Mouse (Mus musculus) heart, postnatal 36 days (tissue): ENCODE measurements around the gene Taf8. TPM values are rescaled to one million over a fixed set of nuclear protein-coding genes. Genes with fewer than 3 reads are reported as not detected.

Source experiments
- DNase-seq, 2 experiments: peaks; one replicate each; pipeline ENCODE4 v3.0.0; 2021 to 2022
- intact Hi-C: fragments of 180-260 bp; cut with DNase I; formaldehyde crosslinking; loops from one replicate; pipeline ENCODE4 v1.15.1; 2025
- total RNA-seq, 2 experiments: library from RNA; stranded (reverse); gene quantifications; 2 replicates each; pipeline ENCODE4 v1.2.3; 2021

Taf8 gene
- total RNA-seq, 2 experiments from 2014 or later, result 12.0 to 13.6 TPM

DNA sequence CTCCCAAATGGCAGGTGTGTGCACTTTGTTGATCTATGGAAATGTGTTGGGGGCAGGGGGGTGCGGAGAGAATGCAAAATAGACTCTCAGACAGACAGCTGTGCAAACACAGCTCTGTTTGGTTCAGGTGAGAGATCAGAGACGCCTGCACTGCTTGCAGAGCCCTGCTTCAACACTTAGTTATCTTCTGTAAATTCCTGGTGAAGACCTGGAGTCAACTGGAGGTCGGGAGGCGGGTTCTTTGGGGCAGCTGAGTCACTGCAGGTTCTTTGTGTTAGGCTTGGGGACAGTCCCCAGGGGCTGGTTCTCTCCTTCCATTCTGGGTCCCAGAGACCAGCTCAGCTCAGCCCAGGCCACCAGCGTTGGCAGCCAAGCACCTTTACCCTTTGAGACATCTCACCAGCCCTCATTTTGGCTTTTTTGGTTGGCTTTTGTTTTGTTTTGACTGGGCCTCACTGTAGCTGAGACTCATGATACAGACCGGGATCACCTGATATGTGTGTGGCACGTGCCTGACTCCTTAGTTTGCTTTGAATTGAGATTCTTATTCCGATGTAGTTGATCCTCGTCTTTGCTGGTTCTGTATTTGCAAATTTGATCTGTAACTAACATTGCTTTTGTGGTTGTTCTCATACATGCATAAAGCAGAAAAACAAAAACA, 39.2 kb downstream of the Taf8 start:
- no peak for DNase-seq
- intact Hi-C loops, result no loop called here

DNA sequence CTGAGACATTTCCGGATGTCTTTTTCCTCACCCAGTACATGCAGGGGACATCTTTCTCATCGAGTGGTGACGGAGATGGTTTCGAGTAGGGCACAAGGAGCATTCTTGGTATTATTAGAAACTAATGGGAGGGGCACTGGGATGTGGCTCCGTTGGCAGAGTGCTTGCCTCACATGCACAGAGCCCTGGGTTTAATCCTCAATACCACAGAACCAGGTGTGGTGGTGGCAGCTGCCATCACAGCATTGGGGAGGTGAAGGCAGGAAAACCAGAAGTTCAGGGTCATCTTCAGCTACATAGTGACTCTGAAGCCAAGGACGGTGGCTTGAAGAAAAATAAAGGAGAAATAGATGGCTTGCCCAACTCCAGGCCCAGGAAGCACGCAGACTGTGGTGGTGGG, 39.9 kb downstream of the Taf8 start:
- intact Hi-C loops, result no loop called here
- no peak for DNase-seq

DNA sequence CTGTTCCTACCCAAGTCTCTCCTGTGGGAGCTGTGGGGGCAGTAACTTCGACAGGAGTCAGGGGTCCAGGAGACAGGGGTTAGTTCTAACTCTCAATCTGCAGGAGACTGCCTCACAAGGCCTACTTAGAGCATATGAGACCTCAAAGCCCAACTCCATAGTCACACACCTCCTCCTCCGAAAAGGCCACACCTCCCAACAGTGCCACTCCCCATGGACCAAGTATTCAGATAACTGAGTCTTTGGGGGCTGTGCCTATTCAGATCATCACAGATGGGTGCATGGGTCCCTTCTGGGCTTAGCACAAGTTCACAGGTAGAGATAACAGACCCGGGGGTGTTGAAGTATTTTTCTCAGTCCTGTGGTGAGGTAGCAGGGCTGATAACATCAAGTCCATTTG, 40.4 kb downstream of the Taf8 start:
- no peak for DNase-seq
- intact Hi-C loops, result no loop called here

DNA sequence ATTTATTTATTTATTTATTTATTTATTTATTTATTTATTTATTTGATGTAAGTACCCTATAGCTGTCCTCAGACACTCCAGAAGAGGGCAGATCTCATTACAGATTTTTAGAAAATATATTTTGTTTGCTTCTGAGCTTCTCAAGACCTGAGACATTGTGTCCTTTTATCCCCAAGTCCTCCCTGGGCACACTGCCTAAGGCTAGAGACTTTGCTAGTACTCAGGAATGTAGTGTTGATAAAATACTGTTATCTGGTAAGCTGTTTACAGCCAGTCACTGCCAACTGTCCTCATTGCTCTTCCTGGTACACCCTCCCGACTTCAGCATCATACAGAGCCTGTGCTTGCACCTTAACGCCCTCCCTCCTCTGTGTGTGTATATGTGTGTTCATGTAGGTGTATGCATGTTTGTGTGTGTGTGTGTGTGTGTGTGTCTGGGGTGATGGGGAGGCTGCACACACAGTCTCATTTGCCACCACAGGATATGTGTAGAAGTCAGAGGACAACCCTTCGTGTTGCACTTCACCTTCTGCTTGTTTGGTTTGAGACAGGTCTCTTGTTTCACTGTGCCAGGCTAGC, 42.7 kb downstream of the Taf8 start:
- no peak for DNase-seq
- intact Hi-C loops, result no loop called here

DNA sequence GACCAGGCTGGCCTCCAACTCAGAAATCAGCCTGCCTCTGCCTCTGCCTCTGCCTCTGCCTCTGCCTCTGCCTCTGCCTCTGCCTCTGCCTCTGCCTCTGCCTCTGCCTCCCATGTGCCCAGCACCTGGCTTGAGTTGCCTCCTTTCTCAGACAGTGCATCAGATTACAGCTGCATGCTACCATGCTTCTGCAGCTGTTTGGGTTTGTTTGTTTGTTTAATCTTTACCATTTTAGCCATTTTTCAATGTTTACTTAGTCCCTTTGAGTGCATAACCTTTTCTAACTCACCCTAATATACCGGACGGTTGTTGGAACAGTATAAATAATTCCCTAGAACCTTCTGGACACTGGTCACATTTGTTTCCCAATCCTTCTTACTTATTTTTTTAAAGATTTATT, 43.2 kb downstream of the Taf8 start:
- intact Hi-C loops, result no loop called here
- DNase-seq, result no peak

DNA sequence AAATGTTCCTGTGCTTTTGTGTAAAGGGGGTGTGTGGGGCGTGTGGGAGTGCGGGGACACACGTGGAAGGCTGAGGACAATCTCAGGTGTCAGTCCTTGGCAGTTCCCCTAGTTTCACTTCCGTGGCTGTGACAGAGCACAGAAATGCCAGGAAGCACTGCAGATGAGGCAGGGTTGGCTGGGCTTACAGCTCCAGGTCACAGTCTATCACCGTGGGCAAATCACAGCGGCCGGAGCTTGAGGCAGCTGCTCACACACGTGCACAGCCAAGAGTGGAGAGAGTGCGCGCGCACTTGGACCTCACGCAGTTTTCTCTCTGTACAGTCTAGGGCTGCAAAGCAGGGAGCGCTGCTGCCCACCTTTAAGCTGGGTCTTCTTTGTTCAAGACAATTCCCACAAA, 43.8 kb downstream of the Taf8 start:
- intact Hi-C loops, result no loop called here
- no peak for DNase-seq

DNA sequence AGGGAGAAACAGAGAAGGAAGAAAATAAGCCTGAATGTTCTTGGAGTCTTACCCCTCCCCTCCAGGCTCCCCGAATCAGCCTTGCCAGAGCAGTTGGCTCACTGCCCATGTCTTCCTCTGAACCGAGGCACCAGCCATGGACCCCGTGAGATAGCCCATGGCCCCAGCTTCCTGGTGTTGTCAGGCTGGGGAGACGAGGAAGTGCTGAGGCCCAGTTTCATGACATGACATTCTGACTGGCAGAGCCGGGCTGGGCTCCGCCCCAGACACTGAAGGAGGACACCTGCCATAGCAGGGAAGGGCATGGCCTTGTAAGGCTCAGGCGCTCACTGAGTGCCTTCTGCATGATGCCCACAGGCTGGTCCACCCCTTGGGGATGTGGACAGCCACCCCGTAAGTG, 47.4 kb downstream of the Taf8 start:
- intact Hi-C loops, result no loop called here
- no peak for DNase-seq

DNA sequence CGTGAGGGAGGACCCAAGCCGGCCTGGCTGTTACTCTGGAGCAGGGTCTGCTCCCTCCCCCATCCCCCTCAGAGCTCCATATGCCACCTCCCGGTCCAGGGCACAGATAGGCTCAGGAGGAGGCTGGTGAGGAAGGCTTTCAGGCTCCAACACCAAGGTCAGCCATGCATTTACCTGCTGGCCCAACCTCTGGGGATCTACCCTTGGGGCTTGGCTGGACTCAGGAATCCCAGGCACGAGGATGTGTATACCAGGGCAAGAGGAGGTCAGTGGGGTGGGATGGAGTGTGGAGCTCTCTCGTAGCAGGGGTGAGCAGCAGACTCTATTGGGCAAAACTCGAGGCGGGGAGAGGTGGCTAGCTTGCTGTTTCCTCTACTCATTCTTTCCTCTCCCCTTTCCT, 49.2 kb downstream of the Taf8 start:
- DNase-seq, result no peak
- intact Hi-C loops, result no loop called here

DNA sequence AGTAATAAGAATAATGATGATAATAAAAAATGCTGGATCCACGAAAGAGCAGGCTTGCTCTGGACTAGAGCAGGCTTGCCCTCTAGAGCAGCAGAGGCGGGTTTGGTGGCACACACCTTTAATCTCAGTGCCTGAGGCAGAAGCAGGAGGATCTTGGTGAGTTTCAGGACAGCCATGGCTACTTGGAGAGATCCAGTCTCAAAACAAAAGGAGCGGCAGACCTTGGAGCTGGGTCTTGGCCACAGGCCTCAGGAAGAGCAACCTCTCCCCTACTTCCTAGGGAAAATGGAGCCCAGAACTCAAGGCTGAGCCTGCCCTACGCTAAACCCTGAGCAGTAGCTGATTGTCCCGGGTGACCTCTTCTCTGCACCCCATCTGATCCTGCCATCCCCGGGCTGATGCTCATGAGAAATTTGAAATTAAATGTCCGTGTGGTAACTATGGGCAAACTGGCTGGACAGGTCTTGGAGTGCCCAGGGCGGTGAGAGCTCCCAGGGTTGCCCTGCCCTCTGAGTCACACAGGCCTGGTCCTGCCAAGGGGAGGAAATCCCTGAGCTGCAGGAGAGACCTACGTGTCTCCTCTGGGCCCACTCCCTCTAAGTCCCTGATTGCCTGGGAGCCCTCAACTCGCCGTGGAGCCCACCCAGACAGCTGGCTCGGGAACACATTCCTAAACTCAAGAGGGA, 51.1 kb downstream of the Taf8 start:
- no peak for DNase-seq
- intact Hi-C loops, result no loop called here

DNA sequence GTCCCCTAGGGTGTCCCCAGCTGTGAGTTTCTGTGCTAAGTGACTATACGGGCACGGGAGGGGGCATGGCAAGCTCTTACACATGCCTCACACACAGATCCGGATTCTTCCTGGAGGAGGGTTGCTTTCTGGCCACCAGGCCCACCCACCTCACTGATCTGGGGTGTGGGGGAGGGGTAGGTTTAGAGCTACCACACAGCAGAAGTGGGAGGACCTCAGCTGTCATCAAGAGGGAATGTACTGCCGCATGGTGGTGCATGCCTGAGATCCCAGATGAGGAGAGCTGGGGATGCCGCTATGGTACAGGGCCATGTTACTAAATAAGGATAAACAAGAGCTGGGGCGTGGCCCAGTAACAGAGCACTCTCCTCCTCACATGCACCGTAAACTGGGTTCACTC, 51.9 kb downstream of the Taf8 start:
- no peak for DNase-seq

DNA sequence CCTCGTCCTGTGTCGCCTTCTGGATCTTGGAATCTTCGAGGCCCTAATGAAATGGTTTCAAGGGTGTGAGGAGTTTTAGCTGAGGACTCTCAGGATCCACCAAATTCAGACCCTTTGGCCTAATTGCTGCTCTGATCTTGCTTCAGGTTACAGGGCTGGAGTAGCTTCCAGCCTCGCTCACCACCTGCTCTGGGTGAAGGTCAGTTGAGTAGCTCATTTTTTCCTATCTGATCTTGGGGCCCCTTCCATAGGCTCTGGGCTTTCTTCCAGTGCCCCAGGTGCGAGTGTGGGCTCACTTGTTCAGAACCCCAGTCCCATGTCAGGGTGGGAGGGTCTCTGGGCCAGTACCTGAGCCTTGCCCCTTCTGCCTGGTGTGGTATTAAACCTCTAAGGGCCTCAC, 52.7 kb downstream of the Taf8 start:
- DNase-seq, result no peak
- intact Hi-C loops, result no loop called here

More for the DNA sequence above, 51.9 kb downstream of the Taf8 start:
- intact Hi-C loops, result no loop called here

DNA sequence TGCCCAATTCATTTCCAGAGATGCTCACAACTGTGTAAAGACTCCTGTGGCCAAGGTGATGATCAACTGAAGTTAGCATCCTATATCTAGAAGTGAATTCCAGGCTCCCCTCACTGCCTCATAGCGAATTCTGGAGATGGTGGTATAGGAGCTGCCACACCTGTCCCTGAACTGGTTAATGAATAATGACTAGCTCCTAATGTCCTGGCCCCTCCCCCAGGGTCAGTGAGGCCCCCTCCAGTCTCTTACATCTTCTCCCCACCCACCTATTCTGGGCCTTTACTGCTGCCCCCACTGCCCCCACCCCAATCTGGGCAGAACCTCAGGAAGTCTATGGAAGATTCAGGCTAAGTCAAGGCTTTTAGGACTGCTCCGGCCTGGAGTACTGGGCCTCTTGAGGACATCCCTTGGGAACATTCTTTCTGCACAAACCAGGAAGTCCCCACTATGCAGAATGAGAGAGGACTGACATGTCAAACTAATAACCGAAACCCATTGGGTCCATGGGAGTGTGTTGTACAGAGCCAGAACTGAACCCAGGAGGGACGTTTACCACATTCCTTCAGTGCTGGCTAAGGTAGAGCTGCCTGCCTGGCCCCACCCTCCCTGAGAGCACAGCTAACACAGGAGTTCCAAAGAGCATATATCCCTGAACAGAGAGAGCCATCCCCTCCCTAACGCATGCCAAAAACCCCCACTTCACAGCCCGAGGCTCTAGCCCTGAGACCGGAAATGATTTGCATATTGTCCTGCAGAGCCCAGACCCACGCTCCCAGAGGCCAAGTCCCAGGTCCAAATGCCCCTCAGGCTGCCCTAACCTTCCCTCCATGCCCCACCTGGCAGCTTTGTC, 53.3 kb downstream of the Taf8 start:
- no peak for DNase-seq
- intact Hi-C loops, result no loop called here

DNA sequence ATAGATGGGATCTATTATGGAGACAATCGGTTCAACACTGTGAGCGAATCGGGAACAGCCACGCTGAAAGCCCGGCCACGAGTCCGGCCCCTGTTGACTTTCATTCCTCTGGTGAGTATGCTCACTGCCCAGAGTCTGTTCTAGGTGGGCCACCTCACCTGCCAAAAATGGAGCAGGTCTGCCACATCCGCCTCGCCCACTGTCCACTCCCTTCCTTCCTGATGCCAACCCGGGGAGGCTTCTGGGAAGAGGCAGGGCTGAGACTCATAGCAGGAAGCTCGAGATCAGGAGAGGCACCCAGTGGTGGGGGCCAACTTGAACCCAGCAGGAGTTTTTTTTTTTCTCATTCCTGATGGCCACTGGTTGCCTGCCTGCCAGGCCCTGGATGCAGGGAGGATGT, 55.5 kb downstream of the Taf8 start:
- DNase-seq, result no peak
- intact Hi-C loops, result no loop called here

DNA sequence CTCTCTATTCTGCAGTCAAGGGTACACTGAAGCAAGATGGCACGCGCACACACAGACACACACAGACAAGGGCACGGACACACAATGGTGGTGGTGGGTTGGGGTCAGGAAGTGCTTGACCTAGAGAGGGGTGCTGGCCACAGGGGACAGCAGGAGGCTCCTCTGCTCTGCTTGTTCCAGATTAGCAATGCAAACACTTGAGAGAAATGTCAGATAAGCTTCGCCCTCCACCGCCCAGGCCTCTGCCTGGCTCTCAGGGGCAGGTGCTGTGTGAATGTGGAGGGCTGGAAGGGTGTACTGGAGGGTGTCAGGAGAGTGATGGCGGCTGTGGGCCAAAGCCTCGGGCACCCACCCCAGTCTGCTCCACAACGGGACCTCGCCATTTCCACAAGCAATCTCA, 56.1 kb downstream of the Taf8 start:
- no peak for DNase-seq
- intact Hi-C loops, result no loop called here

DNA sequence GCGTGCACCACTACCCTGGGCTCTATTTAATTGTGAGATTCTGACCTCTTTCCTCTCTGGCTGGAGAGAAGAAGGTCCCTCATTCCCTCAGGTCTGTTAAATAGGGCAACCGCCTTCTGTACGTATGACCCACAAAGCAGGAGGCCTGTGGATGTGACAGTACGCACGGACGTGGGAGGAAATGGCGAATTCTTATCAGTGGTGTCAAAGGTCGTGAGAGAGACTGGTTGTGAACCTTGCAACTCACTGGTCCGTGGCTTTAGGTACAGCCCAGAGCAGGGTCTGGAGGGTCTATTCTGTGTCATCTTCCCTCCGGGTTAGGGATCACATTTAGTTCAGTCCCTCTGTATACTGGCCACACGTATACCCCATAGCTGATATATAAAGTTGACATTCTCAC, 56.6 kb downstream of the Taf8 start:
- intact Hi-C loops, result no loop called here
- DNase-seq, result no peak

DNA sequence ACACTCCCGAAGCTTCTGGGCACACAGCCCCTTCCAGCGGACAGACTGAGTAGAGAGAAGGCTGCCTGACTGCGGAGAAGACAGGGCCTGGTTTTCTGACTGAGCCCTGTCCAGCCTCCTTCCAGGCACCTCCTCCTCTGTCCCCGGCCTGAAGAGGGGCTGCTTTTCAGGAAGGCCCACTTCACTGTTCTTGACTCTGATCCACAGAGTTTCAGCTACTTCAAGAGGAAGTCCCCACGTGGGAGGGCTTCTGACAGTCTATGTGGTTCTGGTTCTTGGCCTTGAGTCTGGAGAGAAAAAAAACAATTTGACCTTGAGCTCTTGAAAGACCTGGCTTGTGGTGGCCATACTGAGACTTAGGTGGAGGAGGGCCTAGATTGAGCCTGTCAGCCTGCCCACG, 58.0 kb downstream of the Taf8 start:
- DNase-seq, result no peak
- intact Hi-C loops, result no loop called here

DNA sequence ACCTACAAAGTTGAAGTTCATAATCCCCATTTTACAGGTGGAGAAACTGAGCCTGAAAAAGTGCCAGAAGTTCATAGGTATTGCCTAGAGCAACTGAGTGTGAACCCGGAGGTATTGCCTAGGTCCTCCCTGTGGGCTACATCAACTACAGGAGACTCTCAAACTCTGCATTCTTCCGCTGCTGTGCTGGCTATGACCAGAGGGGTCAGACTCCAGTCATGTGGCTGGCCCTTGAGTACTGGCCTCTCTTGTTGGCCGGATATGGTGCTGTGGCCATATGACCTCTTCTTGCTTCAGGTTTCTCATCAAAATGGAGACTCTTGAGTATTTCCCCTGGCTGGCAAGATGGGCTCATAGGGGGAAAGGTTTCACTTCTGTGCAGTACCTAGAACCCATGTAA, 59.8 kb downstream of the Taf8 start:
- intact Hi-C loops, result no loop called here
- no peak for DNase-seq

DNA sequence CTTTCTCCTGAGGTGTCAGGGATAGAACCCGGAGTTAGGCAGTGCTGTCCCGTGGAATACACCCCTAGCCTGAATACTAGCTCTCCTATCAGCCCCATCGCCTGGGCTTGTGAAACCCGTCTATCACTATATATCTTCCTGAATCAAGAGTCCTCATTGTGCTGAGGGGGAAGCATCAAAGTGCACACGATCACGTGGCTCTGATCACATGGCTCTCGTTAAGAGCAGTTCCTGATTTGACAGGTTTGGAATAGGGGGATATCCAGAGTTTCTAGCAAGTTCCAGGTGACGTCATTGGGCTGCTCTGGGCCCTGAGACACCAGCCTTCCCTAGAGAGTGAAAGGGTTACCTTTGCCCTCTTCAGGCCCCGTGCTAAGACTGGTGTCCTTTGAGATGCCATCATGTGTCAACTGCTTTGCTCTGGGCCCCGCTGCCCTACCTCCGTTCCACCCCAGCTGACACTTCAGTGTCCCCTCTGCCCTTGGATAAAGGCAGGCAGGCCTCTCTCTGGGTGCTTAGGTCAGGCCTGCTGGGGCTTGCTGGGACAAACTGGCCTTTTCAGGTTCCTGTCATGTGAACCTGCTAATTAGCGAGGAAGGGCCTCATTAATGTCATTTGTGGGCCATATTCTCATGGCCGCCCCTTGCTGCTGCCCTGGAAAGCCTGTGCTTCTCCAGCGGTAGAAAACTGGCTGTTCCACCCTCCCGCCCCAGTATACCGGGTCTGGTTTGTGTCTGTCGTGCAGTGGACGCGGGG, 60.6 kb downstream of the Taf8 start:
- intact Hi-C loops, result no loop called here
- DNase-seq, result no peak

DNA sequence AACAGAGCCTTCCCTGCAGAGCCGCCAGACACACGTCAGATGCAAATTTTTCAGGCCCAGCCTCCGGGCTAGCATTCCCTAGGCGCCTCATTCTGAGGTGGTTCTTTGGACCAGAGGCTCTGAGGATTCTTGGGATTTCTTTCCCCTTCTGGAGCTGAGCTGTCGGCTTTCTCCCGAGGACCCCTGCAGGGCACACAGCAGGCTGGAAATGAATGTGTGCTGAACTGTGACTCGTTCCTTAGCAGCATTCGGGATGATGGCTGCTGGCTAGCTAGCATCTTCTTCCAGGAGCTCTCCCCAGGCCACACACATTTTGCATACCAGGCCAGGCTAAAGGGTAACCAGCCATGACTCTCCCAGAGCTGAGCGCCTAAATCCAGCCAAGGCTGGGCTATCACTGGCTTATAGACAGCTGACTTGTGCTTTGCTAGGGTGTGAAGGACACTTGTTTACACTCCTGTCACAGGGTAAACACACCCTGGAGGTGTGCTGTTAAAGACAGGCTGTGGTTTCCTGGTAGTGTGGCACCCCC, 61.7 kb downstream of the Taf8 start:
- intact Hi-C loops, result no loop called here
- no peak for DNase-seq

DNA sequence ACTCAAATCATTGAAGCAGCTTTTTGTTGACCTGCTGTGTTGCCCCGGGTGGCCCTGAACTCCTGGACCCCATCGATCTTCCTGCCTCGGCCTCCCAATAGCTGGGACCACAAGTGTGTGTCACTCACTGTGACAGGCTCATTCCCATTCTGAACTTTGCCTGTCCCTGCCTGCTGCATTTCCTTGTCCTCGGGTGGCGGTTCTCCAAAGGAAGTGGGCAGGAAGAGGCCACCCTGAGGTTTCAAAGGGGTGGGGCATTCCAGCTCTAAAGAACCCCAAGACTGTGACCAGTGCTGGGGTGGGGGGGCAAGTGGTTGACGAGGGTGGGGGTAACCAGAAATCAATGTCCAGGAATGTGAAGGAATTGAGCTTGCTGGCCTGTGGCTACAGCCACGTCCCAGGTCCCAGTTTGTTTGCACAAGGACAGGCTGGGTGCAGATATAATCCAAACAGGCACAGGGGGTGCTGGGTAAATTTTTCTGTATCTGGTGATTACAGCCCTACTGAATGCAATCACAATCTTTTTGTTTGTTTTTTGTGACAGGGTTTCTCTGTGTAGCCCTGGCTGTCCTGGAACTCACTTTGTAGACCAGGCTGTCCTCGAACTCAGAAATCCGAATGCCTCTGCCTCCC, 62.6 kb downstream of the Taf8 start:
- DNase-seq, result no peak
- intact Hi-C loops, result no loop called here
